Mouse (Mus musculus): ENCODE data around the gene Atf6. TPM values are rescaled to one million over a fixed set of nuclear protein-coding genes. Genes with fewer than 3 reads are reported as not detected.

Atf6 gene
- polyA plus RNA-seq, 2 experiments from 2014 or later: 5.8 to 8.8 TPM

GRCm38 (mm10) chr1:170704911-170705594 is 162.5 kb downstream of the Atf6 start:
- no peak for ATAC-seq

GRCm38 (mm10) chr1:170704103-170704502 is 163.5 kb downstream of the Atf6 start:
- no peak for ATAC-seq

- ATAC-seq: no peak
These were observed 164.6 kb downstream of the Atf6 start for GRCm38 (mm10) chr1:170702958-170703357.

GRCm38 (mm10) chr1:170702263-170702662 is 165.3 kb downstream of the Atf6 start:
- ATAC-seq: no peak

- ATAC-seq: no peak
These were observed 166.0 kb downstream of the Atf6 start for GRCm38 (mm10) chr1:170701582-170701981.

GRCm38 (mm10) chr1:170701178-170701577 is 166.4 kb downstream of the Atf6 start:
- ATAC-seq: no peak

- no peak for ATAC-seq
These were observed 167.0 kb downstream of the Atf6 start for GRCm38 (mm10) chr1:170700496-170701027.

- ATAC-seq: no peak
These were observed 168.0 kb downstream of the Atf6 start for GRCm38 (mm10) chr1:170699553-170699952.

- ATAC-seq: no peak
These were observed 168.8 kb downstream of the Atf6 start for GRCm38 (mm10) chr1:170698771-170699170.

GRCm38 (mm10) chr1:170697771-170698356 is 169.7 kb downstream of the Atf6 start:
- ATAC-seq: no peak

GRCm38 (mm10) chr1:170696996-170697395 is 170.6 kb downstream of the Atf6 start:
- ATAC-seq: no peak

- no peak for ATAC-seq
These were observed 172.2 kb downstream of the Atf6 start for GRCm38 (mm10) chr1:170695326-170695725.

GRCm38 (mm10) chr1:170694821-170695291 is 172.7 kb downstream of the Atf6 start:
- ATAC-seq: no peak

- no peak for ATAC-seq
These were observed 176.3 kb downstream of the Atf6 start for GRCm38 (mm10) chr1:170691301-170691700.

- ATAC-seq: no peak
These were observed 177.8 kb downstream of the Atf6 start for GRCm38 (mm10) chr1:170689773-170690172.

- no peak for ATAC-seq
These were observed 183.7 kb downstream of the Atf6 start for GRCm38 (mm10) chr1:170683863-170684262.

GRCm38 (mm10) chr1:170679624-170680023 is 187.9 kb downstream of the Atf6 start:
- no peak for ATAC-seq

- no peak for ATAC-seq
These were observed 188.7 kb downstream of the Atf6 start for GRCm38 (mm10) chr1:170678861-170679260.

- no peak for ATAC-seq
These were observed 189.9 kb downstream of the Atf6 start for GRCm38 (mm10) chr1:170677681-170678080.

GRCm38 (mm10) chr1:170674184-170674775 is 193.3 kb downstream of the Atf6 start:
- ATAC-seq: no peak

- ATAC-seq: no peak
These were observed 202.4 kb downstream of the Atf6 start for GRCm38 (mm10) chr1:170665200-170665599.

- no peak for ATAC-seq
These were observed 202.9 kb downstream of the Atf6 start for GRCm38 (mm10) chr1:170664620-170665185.

GRCm38 (mm10) chr1:170659260-170659659 is 208.3 kb downstream of the Atf6 start:
- ATAC-seq: no peak

Measured in CD4-positive, CD25-positive, alpha-beta regulatory T cell, adult 4 months (primary cell).